In the genomic region with DNA sequence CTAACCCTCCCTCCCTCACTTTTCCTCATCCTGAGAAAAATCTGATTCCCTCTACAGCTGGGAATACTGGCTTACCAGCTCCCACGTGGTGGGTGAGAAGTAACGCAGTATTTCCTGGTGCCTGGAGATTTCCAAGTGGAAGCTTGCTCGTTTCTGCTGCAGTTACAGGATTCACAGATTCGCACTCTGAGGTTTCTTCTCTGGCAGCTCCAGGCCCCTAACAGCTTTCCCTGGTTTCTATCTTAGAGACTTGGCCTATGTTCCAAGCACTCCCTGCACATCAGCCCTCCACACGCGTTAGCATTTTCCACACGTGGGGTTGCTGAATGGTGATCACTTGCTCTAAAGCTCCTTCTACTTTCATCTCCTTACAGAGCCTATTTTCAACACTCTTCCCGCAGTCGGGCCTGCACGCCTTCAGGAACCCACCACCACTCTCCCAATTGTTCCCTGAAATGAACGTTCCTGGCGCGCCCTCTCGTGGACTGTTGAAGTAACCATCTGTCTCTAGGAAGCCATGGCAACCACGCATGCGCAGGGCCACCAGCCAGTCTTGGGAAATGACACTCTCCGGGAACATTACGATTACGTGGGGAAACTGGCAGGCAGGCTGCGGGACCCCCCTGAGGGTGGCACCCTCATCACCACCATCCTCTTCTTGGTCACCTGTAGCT, we compare ENCODE assay signal across 8 mouse cellular contexts. TPM values are rescaled to one million over a fixed set of nuclear protein-coding genes. Genes with fewer than 3 reads are reported as not detected.
DNase-seq lines count a peak whose midpoint lies in the region; ATAC-seq and TF ChIP-seq lines count a peak whose summit lies in the region.

No protein-coding gene starts in this region.

- ATAC-seq in hematopoietic stem cell, adult 5-6 weeks (replicated peaks in 1 of 2; ENCODE audit: insufficient read depth in 1 of 2, low FRiP score in 2 of 2, low TSS enrichment in 1 of 2, low read depth in 1 of 2, poor library complexity in 2 of 2, severe bottlenecking in 2 of 2): peak; percentile 67 to 73
- ATAC-seq in lung, embryonic 14.5 days (ENCODE audit: insufficient read depth): peak; percentile 59; the same call in 1 of the 2 replicates

- TF ChIP-seq EP300 in ES-Bruce4 (IDR thresholded peaks at IDR 0.05; ENCODE audit: insufficient read depth, low read depth, low read length): peak; percentile 50; the same call in 1 of the 2 replicates

- TF ChIP-seq CTCF in ES-Bruce4 (IDR thresholded peaks at IDR 0.05; ENCODE audit: low read depth, low read length): peak; percentile 94
- peak; percentile 97 for TF ChIP-seq CTCF in lung, embryonic 14.5 days (IDR thresholded peaks at IDR 0.05; ENCODE audit: low read depth)
- peak; percentile 88 for TF ChIP-seq CTCF in thymus, adult 2 months (IDR thresholded peaks at IDR 0.05; ENCODE audit: borderline replicate concordance, control insufficient read depth, extremely low read depth, insufficient read depth, low read length, poor library complexity)

- H3K27me3 ChIP-seq in ES-Bruce4 (ENCODE audit: control insufficient read depth, insufficient read depth, low read length, poor library complexity, severe bottlenecking): no peaks in the 10 kb centered on the region
- no peaks in the 10 kb centered on the region for H3K27me3 ChIP-seq in lung, embryonic 14.5 days (ENCODE audit: insufficient read depth, low read length)
- no peaks in the 10 kb centered on the region for H3K27me3 ChIP-seq in thymus, adult 2 months (ENCODE audit: control insufficient read depth, insufficient read depth, low read length)

- peak overlapping the region; percentile 9 for H3K4me3 ChIP-seq in ES-Bruce4 (ENCODE audit: low read depth, low read length)
- no peak overlapping the region for H3K4me3 ChIP-seq in lung, embryonic 14.5 days (ENCODE audit: low read depth, low read length)
- no peak overlapping the region for H3K4me3 ChIP-seq in thymus, adult 2 months (ENCODE audit: control insufficient read depth, insufficient read depth, low read length)

- no peak overlapping the region for H3K9ac ChIP-seq in ES-Bruce4 (ENCODE audit: low read depth, poor library complexity, severe bottlenecking)
- H3K9ac ChIP-seq in lung, embryonic 14.5 days: peak overlapping the region; percentile 7; the same call in 1 of the 2 replicates

- no peaks in the 10 kb centered on the region for H3K4me1 ChIP-seq in ES-Bruce4 (ENCODE audit: control insufficient read depth, insufficient read depth, low read length)
- peaks cover 14% of the 10 kb centered on the region for H3K4me1 ChIP-seq in lung, embryonic 14.5 days (ENCODE audit: insufficient read depth)
- no peaks in the 10 kb centered on the region for H3K4me1 ChIP-seq in thymus, adult 2 months (replicated peaks; ENCODE audit: control insufficient read depth, insufficient read depth, low read length)

- no peak overlapping the region for H3K27ac ChIP-seq in ES-Bruce4 (ENCODE audit: insufficient read depth, low read length)
- H3K27ac ChIP-seq in lung, embryonic 14.5 days (ENCODE audit: low read depth): peak overlapping the region; percentile 75
- no peak overlapping the region for H3K27ac ChIP-seq in thymus, adult 2 months (ENCODE audit: control insufficient read depth, insufficient read depth, low read length)

- peak; percentile 75 for DNase-seq in cerebellum, adult 11-12 months
- peak; percentile 95 for DNase-seq in forelimb bud, embryonic 11.5 days (ENCODE audit: low read depth, low spot score)
- peak; percentile 92 to 98 for DNase-seq in layer of hippocampus, adult 8-10 months (ENCODE audit: low spot score in 2 of 2)
- DNase-seq in lung, embryonic 14.5 days: peak; percentile 98
- peak; percentile 79 for DNase-seq in ovary, adult 18-20 months (ENCODE audit: low spot score)
- DNase-seq in thymus, adult 2 months: peak; percentile 86

- H3K36me3 ChIP-seq in ES-Bruce4 (ENCODE audit: control insufficient read depth, insufficient read depth, low read length, poor library complexity, severe bottlenecking): no peaks in the 10 kb centered on the region
- peaks cover 83% of the 10 kb centered on the region for H3K36me3 ChIP-seq in lung, embryonic 14.5 days (ENCODE audit: insufficient read depth)
- H3K36me3 ChIP-seq in thymus, adult 2 months (ENCODE audit: control insufficient read depth, insufficient read depth, low read length): no peaks in the 10 kb centered on the region

- 5% methylated on average over 20 of the region's 20 CpGs for WGBS in lung, embryonic 14.5 days
- 19% methylated on average over 20 of the region's 20 CpGs for WGBS in thymus, adult 2 months

- no peak for TF ChIP-seq POLR2A in ES-Bruce4 (IDR thresholded peaks at IDR 0.05; ENCODE audit: insufficient read depth, low read length)
- no peak for TF ChIP-seq POLR2A in thymus, adult 2 months (IDR thresholded peaks at IDR 0.05; ENCODE audit: control insufficient read depth, extremely low read depth, insufficient read depth, low read length, poor library complexity)

- H3K4me2 ChIP-seq in lung, embryonic 14.5 days: peak overlapping the region; percentile 38

- no peaks in the 10 kb centered on the region for H3K9me3 ChIP-seq in ES-Bruce4 (replicated peaks; ENCODE audit: control insufficient read depth, insufficient read depth, low read length, poor library complexity, severe bottlenecking)
- 0 out of 2 replicates have a peak, but pooled peaks cover 4% of the 10 kb centered on the region for H3K9me3 ChIP-seq in lung, embryonic 14.5 days (ENCODE audit: low read depth, low read length)

RNA-seq across cellular contexts. Expression of a gene that starts 10.0 kb away (rescaled TPM):
- polyA plus RNA-seq in ES-Bruce4 (2011; ENCODE audit: insufficient read depth, insufficient read length, low read depth, missing spikeins): 0.88 and 0.97 TPM in 2 replicates
- 2.8 and 2.9 TPM in 2 replicates for total RNA-seq in hematopoietic stem cell, adult 5-6 weeks (2017)
- total RNA-seq in layer of hippocampus, adult 8-10 months (2022): 10 to 100 TPM in 2 of 4 experiments, 1 to 10 TPM in 2; 5.5 to 16.4 (median 11.1) TPM
- 128 and 132 TPM in 2 replicates for polyA plus RNA-seq in lung, embryonic 14.5 days (2014; fragmentation: Nextera tagmentation; extraction: Ambion mirVana)
- 16.7 and 18.1 TPM in 2 replicates for polyA plus RNA-seq in thymus, adult 2 months (2012; rRNA removed)
